Mouse (Mus musculus): ENCODE data around the gene Fam19a1. TPM values are rescaled to one million over a fixed set of nuclear protein-coding genes. Genes with fewer than 3 reads are reported as not detected.

Gene Fam19a1
- polyA plus RNA-seq (2012; rRNA removed) = not detected in 2 replicates

DNA sequence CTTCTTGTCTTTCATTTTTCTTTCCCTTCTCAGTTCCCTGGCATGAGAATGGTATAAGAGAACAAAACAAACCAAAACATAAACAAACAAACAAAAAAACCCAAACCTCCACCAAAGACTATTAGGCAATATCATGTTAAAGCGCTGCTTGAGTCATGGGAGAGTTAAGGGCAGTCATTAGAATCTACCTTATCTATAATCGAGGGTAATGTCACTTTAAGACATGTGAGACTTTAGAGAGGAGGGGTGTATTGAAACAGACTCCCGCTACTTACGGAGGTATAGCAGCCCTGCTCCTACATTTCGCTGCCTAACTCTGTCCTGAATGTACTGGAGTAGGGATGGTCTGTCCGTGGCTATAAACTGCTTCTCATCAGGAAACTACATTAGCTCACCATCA is at the start of gene Fam19a1:
Gene Fam19a1, plus strand, starts transcription at position 301 of the 400 bp plus-strand sequence.

DNA sequence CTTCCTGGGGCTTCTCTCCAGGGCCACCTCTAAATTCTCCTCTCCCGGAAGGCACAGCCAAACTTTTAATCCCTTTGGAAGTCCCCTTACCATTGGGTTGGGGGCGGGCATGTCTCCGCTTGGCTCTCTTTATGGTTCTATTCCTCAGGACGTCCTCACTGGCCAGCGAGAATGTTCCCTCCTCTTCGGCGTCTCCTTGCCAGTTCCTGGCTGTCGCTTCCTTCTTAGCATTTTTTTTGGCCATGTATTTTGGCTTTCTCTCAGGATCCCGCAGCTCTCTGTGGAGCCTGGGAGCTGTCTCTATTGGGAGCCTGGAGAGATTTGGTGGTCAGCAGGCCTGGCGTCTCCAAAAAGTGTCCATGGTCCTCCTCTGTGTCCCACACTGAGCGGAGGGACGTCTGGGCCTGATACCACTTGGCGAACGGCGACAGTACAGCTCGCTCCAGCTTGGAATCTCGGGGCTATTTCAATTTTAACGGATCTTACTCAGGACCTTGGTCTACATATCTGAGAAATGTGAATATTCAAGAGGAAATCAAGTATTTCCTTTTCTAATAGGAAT is 52.9 kb downstream of the Fam19a1 start, which contains the start of gene 1700123L14Rik:
Gene 1700123L14Rik, minus strand, starts transcription at position 426 of the 562 bp plus-strand sequence.

Other genes starting within 250 kb of the Fam19a1 start
- not detected in 2 replicates for gene 1700123L14Rik, start 53.1 kb downstream of the Fam19a1 start, polyA plus RNA-seq (2012; rRNA removed)